8 mouse cellular contexts compared by ENCODE assay signal in genomic region chr16:35155391-35156305, GRCm38 (mm10). TPM values are rescaled to one million over a fixed set of nuclear protein-coding genes. Genes with fewer than 3 reads are reported as not detected.
DNase-seq lines count a peak whose midpoint lies in the region; ATAC-seq and TF ChIP-seq lines count a peak whose summit lies in the region.

No protein-coding gene starts in this region.

- peak; percentile 25 for TF ChIP-seq CTCF in ES-Bruce4 (IDR thresholded peaks at IDR 0.05; ENCODE audit: low read depth, low read length)
- TF ChIP-seq CTCF in lung, postnatal 0 days (IDR thresholded peaks at IDR 0.05): peak; percentile 60

- H3K9ac ChIP-seq in ES-Bruce4 (ENCODE audit: low read depth, poor library complexity, severe bottlenecking): peak overlapping the region; percentile 68
- H3K9ac ChIP-seq in forebrain, embryonic 13.5 days: peak overlapping the region; percentile 83
- H3K9ac ChIP-seq in hindbrain, embryonic 11.5 days (ENCODE audit: low read depth, low read length): peak overlapping the region; percentile 86
- no peak overlapping the region for H3K9ac ChIP-seq in lung, postnatal 0 days (replicated peaks; ENCODE audit: low read depth)

- under 1% methylated on average over 78 of the region's 87 CpGs for WGBS in forebrain, embryonic 13.5 days
- 1% methylated on average over 77 of the region's 87 CpGs for WGBS in hindbrain, embryonic 11.5 days
- under 1% methylated on average over 72 of the region's 87 CpGs for WGBS in lung, postnatal 0 days

- no peak for TF ChIP-seq EP300 in ES-Bruce4 (IDR thresholded peaks at IDR 0.05; ENCODE audit: insufficient read depth, low read depth, low read length)
- TF ChIP-seq EP300 in lung, postnatal 0 days (IDR thresholded peaks at IDR 0.05): no peak

- ATAC-seq in forebrain, embryonic 13.5 days: peak; percentile 25
- ATAC-seq in hindbrain, embryonic 11.5 days (ENCODE audit: low FRiP score): peak; percentile 20
- peak; percentile 57 for ATAC-seq in lung, postnatal 0 days

- no peak overlapping the region for H3K27ac ChIP-seq in ES-Bruce4 (ENCODE audit: insufficient read depth, low read length)
- H3K27ac ChIP-seq in forebrain, embryonic 13.5 days: peak overlapping the region; percentile 71
- H3K27ac ChIP-seq in hindbrain, embryonic 11.5 days (ENCODE audit: low read depth, low read length): peak overlapping the region; percentile 78
- no peak overlapping the region for H3K27ac ChIP-seq in lung, postnatal 0 days (ENCODE audit: low read length)

- H3K4me2 ChIP-seq in forebrain, embryonic 13.5 days: peak overlapping the region; percentile 94
- peak overlapping the region; percentile 99 for H3K4me2 ChIP-seq in hindbrain, embryonic 11.5 days (replicated peaks; ENCODE audit: low read depth, low read length)
- H3K4me2 ChIP-seq in lung, postnatal 0 days (replicated peaks; ENCODE audit: low read depth, low read length): peak overlapping the region; percentile 96

- DNase-seq in c-Kit-positive CD71-negative TER-119-negative erythroid progenitor cells, embryonic 14.5 days (ENCODE audit: low read depth): peak; percentile 13
- DNase-seq in hindbrain, embryonic 11.5 days (ENCODE audit: low spot score): peak; percentile 74
- peak; percentile 43 to 54 for DNase-seq in layer of hippocampus, postnatal 14 days (ENCODE audit: low spot score in 2 of 2)
- DNase-seq in lung, postnatal 0 days (ENCODE audit: low spot score): peak; percentile 53
- DNase-seq in retina, embryonic 14.5 days (ENCODE audit: low spot score): peak; percentile 63
- DNase-seq in spleen, postnatal 36 days (ENCODE audit: low spot score in 2 of 2): no peak

- H3K36me3 ChIP-seq in ES-Bruce4 (ENCODE audit: control insufficient read depth, insufficient read depth, low read length, poor library complexity, severe bottlenecking): no peaks in the 10 kb centered on the region
- H3K36me3 ChIP-seq in forebrain, embryonic 13.5 days (ENCODE audit: poor library complexity, severe bottlenecking): no peaks in the 10 kb centered on the region
- H3K36me3 ChIP-seq in hindbrain, embryonic 11.5 days (ENCODE audit: control insufficient read depth, insufficient read depth, low read length): no peaks in the 10 kb centered on the region; the same call in 1 of the 2 replicates
- H3K36me3 ChIP-seq in lung, postnatal 0 days (ENCODE audit: insufficient read depth, low read length): no peaks in the 10 kb centered on the region

- peaks cover 26% of the 10 kb centered on the region for H3K27me3 ChIP-seq in ES-Bruce4 (ENCODE audit: control insufficient read depth, insufficient read depth, low read length, poor library complexity, severe bottlenecking)
- H3K27me3 ChIP-seq in forebrain, embryonic 13.5 days: peaks cover 58% of the 10 kb centered on the region
- H3K27me3 ChIP-seq in hindbrain, embryonic 11.5 days (ENCODE audit: control insufficient read depth, insufficient read depth, low read length): peaks cover 37% of the 10 kb centered on the region
- peaks cover 39% of the 10 kb centered on the region for H3K27me3 ChIP-seq in lung, postnatal 0 days (replicated peaks; ENCODE audit: insufficient read depth, low read length)

- no peaks in the 10 kb centered on the region for H3K4me1 ChIP-seq in ES-Bruce4 (ENCODE audit: control insufficient read depth, insufficient read depth, low read length)
- peaks cover 65% of the 10 kb centered on the region for H3K4me1 ChIP-seq in forebrain, embryonic 13.5 days
- H3K4me1 ChIP-seq in hindbrain, embryonic 11.5 days (replicated peaks; ENCODE audit: control insufficient read depth, insufficient read depth, low read length): peaks cover 3% of the 10 kb centered on the region
- 0 out of 2 replicates have a peak, but pooled peaks cover 6% of the 10 kb centered on the region for H3K4me1 ChIP-seq in lung, postnatal 0 days (ENCODE audit: insufficient read depth, low read depth, low read length)

- peak overlapping the region; percentile 69 for H3K4me3 ChIP-seq in ES-Bruce4 (ENCODE audit: low read depth, low read length)
- peak overlapping the region; percentile 71 for H3K4me3 ChIP-seq in forebrain, embryonic 13.5 days
- H3K4me3 ChIP-seq in hindbrain, embryonic 11.5 days (ENCODE audit: low read depth, low read length): peak overlapping the region; percentile 79
- peak overlapping the region; percentile 54 for H3K4me3 ChIP-seq in lung, postnatal 0 days (ENCODE audit: low read depth, low read length)

- no peak for TF ChIP-seq POLR2A in ES-Bruce4 (IDR thresholded peaks at IDR 0.05; ENCODE audit: insufficient read depth, low read length)

- no peaks in the 10 kb centered on the region for H3K9me3 ChIP-seq in ES-Bruce4 (replicated peaks; ENCODE audit: control insufficient read depth, insufficient read depth, low read length, poor library complexity, severe bottlenecking)
- H3K9me3 ChIP-seq in forebrain, embryonic 13.5 days (replicated peaks): no peaks in the 10 kb centered on the region
- no peaks in the 10 kb centered on the region for H3K9me3 ChIP-seq in hindbrain, embryonic 11.5 days (ENCODE audit: control insufficient read depth, low read length)
- H3K9me3 ChIP-seq in lung, postnatal 0 days (ENCODE audit: low read length): no peaks in the 10 kb centered on the region

RNA-seq across cellular contexts. Expression of gene Adcy5, which starts 1.0 kb away (rescaled TPM):
- 0.50 and 1.2 TPM in 2 replicates for polyA plus RNA-seq in ES-Bruce4 (2011; ENCODE audit: insufficient read depth, insufficient read length, low read depth, missing spikeins)
- polyA plus RNA-seq in forebrain, embryonic 13.5 days (2015; fragmentation: Nextera tagmentation; extraction: Ambion mirVana): 2.6 and 3.4 TPM in 2 replicates
- 2.7 and 2.9 TPM in 2 replicates for polyA plus RNA-seq in hindbrain, embryonic 11.5 days (2014; fragmentation: Nextera tagmentation; extraction: Ambion mirVana)
- total RNA-seq in layer of hippocampus, postnatal 14 days (2021): 10 to 100 TPM; 68.8 to 69.8 TPM
- polyA plus RNA-seq in lung, postnatal 0 days (2015; fragmentation: Nextera tagmentation; extraction: Ambion mirVana): 0.48 and 0.63 TPM in 2 replicates

Comparison
In these comparisons a context has a peak if more than half of its experiments do, and no peak if none do; other contexts are left out.
1. H3K27ac ChIP-seq: peak in forebrain, embryonic 13.5 days (single experiment) and hindbrain, embryonic 11.5 days (single experiment); none in ES-Bruce4 (single experiment) and lung, postnatal 0 days (single experiment).
2. DNase-seq: peak in c-Kit-positive CD71-negative TER-119-negative erythroid progenitor cells, embryonic 14.5 days (single experiment), hindbrain, embryonic 11.5 days (single experiment), layer of hippocampus, postnatal 14 days (2 of 2), lung, postnatal 0 days (single experiment) and retina, embryonic 14.5 days (single experiment); none in spleen, postnatal 36 days (0 of 2).
3. Peak in every context shown above with its lines, with median percentiles within 50 percentile points of each other: H3K4me3 ChIP-seq, ATAC-seq and H3K4me2 ChIP-seq.